Mouse (Mus musculus) heart, adult 2 months (tissue): ENCODE data around the gene Epb41l2.

Experiments used
- CTCF ChIP-seq: fragments of 200-600 bp; IDR thresholded peaks from 2 replicates; pipeline ENCODE4 v1.8.1; 2022; ENCODE audit warnings: antibody characterized with exemption, mild to moderate bottlenecking, moderate library complexity
- EP300 ChIP-seq: fragments of 200-500 bp; IDR thresholded peaks from 2 replicates; pipeline ENCODE4 v1.6.1; 2011; ENCODE audit warnings: low read depth, low read length, control low read depth; ENCODE audit not compliant: insufficient read depth
- POLR2A ChIP-seq: fragments of 200-500 bp; IDR thresholded peaks from 2 replicates; pipeline ENCODE4 v1.6.1; 2011; ENCODE audit warnings: mild to moderate bottlenecking, low read depth, low read length, control low read depth; ENCODE audit not compliant: insufficient read depth

- TF ChIP-seq CTCF (no peak), EP300 (no peak), POLR2A (no peak)
Measured at GRCm38 (mm10) chr10:25552936-25553335, 193.3 kb downstream of the Epb41l2 start.
